Mouse (Mus musculus): ENCODE data around the gene Rwdd2a. TPM values are rescaled to one million over a fixed set of nuclear protein-coding genes. Genes with fewer than 3 reads are reported as not detected.
"Not testable (repeated sequence)": the region's sequence is repeated elsewhere in the genome, so short reads cannot be mapped to it uniquely, and the experiment has no call there.

The Rwdd2a gene
- total RNA-seq, 2 experiments from 2014 or later = 24.8 to 27.6 TPM

DNA sequence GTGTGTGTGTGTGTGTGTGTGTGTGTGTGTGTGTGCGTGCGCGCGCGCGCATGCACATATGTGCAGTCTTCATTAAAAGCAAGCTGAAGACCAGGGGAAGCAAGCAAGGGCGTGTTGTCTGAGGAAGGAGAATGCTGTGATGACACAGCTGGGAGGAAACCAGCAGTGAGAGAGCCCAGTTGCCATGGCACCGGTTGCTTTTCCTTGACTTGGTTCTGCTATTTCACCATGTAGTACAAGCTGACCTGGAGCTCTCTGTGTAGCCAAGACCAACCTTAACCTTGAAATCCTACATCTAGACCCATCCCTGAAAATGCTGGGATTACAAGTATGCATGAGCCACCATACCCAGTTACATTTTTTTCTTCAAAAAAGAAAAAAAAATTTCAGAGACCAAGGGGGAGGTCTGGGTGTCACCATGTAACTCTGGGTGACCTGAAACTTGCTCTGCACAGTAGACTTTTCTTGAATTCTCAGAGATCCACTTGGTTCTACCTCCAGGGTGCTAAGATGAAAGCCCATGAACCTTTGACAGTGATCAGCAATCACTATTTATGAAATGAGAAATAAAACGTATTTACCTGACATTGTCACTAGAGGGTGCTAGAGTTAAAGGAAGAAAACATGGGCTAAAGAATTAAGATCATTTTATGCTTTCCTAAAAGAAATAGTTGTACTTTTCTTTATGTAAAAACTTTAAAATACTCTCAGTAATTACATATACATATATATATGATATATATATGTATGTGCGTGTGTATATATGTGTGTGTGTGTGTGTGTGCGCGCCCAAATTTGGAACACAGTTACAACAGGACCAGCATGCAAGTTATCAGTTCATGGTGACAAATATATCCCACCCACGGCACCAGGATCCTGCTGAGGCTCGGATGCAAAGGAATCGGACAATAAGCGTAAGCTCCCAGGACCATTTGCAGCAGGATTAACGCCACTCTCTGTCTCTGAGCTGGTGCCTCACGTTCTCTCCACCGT lies 21.2 kb downstream of the Rwdd2a start:
- no peak for DNase-seq

DNA sequence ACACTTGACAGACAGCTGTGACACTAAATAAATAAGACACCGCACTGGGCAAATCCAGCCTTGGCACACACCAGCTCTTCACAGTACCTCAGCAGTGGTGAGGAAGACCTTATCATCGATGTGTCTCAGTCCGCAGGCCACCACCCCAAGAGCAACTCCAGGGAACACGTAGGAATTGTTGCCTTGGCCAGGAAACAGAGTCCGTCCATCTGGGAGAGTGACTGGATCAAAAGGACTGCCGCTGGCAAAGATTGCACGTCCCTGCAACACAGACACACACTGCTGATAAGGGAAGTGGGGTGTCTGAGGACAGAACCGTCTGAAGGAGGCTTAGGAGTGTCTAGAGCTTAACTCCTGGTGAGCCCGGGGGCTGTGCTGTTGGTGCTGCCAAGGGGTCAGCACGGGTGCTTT lies 22.6 kb downstream of the Rwdd2a start:
- DNase-seq = not testable (repeated sequence)

DNA sequence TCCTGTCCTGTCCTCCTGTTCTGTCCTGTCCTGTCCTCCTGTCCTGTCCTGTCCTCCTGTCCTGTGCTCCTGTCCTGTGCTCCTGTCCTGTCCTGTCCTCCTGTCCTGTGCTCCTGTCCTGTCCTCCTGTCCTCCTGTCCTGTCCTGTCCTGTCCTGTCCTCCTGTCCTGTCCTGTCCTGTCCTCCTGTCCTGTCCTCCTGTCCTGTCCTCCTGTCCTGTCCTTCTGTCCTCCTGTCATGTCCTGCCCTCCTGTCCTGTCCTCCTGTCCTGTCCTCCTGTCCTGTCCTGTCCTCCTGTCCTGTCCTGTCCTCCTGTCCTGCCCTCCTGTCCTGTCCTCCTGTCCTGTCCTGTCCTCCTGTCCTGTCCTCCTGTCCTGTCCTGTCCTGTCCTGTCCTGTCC lies 25.2 kb downstream of the Rwdd2a start:
- DNase-seq = not testable (repeated sequence)

DNA sequence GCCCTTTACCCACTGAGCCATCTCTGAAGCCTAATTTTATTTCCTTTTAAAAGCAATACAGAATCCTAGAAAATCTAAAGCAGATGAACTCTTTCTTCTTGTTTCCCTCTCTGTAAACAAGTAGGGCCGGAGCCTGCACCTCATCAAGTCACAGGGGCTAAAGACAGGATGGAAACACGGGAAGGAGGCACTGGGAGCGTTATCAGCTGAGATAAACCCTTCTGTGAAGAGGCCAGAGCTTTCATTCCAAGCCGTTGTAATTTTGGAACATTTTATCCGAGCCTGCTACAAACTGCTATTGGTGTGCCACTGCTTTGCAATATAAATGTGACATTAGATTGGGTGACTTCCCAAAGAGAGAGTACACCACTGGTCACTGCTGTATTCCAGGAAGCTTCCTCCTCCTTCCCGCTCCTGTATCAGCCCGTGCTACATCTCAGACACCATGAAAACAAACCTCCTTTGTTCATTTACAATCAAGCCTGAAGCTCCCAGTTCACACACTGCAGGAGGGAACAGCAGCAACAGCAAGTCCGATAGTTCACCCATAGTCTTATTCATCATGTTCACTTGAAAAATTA lies 28.0 kb downstream of the Rwdd2a start:
- no peak for DNase-seq

DNA sequence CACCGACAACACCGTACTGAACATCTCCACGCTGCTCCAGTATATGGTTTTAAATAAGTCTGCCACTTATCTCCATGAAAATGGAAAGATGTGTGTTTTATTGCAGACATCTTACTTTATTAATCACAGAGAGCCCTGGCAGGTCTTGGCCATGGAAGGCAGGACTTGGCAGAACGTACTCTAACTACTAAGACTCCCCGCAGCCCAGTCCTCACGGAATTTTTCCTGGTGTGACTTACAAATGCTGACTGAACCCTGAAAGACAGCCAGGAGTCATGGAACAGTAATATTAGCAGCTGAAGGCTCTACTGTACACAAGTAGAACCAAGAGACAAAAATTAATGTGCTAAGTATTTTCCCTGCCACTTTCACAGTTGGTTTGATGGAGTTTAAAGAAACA lies 34.0 kb downstream of the Rwdd2a start:
- no peak for DNase-seq

- DNase-seq = no peak
Observed at GRCm38 (mm10) chr9:86612091-86612490, 40.3 kb downstream of the Rwdd2a start.

- no peak for DNase-seq
Observed at GRCm38 (mm10) chr9:86615765-86616164, 44.0 kb downstream of the Rwdd2a start.

DNA sequence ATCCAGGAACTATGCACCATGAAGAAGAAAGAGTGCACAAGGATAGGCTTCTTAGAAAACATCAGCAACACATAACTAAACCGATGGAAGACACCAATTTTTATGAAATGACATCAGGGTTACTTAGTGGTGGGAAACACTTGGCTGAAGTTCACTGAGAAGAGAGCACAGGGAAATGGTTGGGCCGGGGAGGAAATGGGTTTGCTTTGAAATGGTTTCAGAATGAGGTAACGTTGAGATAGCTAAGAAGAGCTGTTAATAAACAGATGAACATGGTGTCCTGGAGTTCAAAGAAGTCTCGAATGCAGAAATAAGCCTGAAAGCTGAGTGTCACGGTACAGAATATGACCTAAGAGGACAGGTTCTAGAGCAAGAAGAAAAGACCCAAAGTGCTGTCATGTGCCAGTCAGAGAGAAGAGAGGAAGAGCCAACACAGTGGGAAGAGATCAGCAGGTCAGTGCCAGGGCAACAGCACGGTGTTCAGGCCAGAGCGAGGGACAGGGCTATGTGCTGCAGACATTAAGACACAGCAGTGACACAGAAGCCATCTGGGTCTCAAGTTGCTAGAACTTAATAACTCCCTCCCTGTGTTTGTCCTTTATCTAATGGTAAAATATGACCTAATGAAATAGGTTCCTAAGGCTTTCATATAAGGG lies 46.2 kb downstream of the Rwdd2a start:
- no peak for DNase-seq

DNA sequence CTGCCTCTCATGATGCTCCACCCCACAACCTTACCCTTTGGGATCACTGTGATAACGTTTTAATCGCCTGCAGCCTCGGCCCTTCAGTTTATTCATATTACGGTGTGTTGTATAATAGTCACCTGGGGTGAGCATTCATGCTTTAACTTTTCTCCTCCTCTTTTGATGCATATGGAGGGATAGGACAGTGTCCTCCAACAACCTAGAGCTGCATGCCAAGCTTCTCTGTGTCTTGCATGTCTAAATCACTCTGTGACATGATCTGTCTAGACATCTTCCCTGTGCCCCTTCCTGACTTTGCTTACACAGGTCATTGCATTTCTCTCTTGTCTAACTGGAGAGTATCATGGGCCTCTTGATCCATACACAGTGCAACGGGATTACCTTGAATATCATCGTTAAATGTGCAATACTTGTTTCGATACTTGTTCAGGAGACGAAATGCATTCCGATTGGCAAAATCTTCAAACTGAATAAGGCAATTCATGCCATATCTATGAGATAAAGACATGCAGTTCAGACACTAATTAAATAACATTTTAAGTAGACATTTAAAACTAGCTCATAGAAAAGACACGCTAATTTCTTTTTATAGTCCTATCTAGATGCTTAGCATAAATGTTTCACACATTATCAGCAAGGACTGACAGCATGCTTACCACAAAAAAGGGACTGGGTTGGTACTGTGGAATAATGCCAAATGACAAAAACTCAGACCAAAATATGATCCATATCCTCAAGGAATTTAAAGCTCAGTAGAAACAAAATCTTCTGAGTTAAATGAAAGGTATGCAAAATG lies 47.7 kb downstream of the Rwdd2a start:
- DNase-seq = no peak

DNA sequence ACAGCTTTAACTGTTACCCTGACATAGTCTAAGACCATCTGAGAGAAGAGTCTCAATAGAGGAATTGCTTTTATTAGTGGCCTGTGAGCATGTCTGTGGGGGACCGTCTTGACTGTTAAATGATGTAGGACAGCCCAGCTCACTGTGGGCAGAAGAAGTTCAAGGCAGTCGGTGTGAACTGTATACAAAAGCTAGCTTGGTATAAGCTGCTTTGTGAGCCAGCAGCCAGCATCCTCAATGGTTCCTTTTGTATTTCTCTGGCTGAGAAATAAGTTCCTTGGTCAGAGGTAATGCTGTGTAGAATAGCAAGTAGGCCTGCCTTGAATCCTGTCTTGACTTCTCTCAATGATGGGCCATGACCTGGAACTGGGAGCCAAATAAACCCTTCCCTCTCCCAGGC lies 50.3 kb downstream of the Rwdd2a start:
- no peak for DNase-seq

DNA sequence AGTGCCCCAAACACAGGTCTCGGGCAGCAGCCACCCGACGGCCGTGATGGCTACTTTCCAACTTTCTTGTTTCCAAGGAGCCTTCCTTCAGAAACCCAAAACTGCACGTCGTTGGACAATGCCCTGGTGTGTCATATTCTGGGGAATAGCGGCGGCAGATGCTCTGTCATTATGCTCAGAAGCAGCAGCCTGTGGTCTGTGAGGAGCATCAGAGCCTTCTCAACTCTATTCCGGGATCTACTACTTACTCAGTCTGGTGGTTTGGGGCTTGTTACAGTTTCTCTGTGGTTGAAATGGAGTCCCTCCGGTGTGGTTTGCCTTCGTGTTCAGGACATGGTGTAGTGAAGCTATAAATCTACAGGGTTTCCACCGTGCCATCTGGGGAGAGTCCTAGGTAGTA lies 52.2 kb downstream of the Rwdd2a start:
- DNase-seq = no peak

Other genes with a start within 250 kb of the Rwdd2a start
- 1 to 10 TPM; 3.7 to 4.7 TPM for gene Ube2cbp, start 107.0 kb upstream of the Rwdd2a start, total RNA-seq (2021)
- 10 to 100 TPM; 57.1 to 64.0 TPM for gene Dop1a, start 104.8 kb upstream of the Rwdd2a start, total RNA-seq (2021)
- gene Pgm3, start 149 bp upstream of the Rwdd2a start, total RNA-seq (2021) = 10 to 100 TPM; 16.6 to 16.9 TPM
- 10 to 100 TPM; 62.2 to 67.6 TPM for gene Me1, start 124.0 kb downstream of the Rwdd2a start, total RNA-seq (2021)
- gene Prss35, start 171.7 kb downstream of the Rwdd2a start, total RNA-seq (2021) = 1 to 10 TPM; 4.6 to 7.0 TPM